Mouse (Mus musculus) cerebellum, adult 11-12 months (tissue): ENCODE results near the gene Necap1.
A peak's percentile ranks its signal among the peaks of the same experiment; 100 is the strongest.

Experiments used
- DNase-seq: peaks from one replicate; pipeline ENCODE4 v3.0.0; 2022

Necap1 gene

GRCm38 (mm10) chr6:122873871-122874719, at the start of gene Necap1:
Gene Necap1, plus strand, starts transcription at chr6:122874474.
- DNase-seq, result peak; percentile 96

- no peak for DNase-seq
Observed at GRCm38 (mm10) chr6:122825166-122825565, 49.1 kb upstream of the Necap1 start.

DNA sequence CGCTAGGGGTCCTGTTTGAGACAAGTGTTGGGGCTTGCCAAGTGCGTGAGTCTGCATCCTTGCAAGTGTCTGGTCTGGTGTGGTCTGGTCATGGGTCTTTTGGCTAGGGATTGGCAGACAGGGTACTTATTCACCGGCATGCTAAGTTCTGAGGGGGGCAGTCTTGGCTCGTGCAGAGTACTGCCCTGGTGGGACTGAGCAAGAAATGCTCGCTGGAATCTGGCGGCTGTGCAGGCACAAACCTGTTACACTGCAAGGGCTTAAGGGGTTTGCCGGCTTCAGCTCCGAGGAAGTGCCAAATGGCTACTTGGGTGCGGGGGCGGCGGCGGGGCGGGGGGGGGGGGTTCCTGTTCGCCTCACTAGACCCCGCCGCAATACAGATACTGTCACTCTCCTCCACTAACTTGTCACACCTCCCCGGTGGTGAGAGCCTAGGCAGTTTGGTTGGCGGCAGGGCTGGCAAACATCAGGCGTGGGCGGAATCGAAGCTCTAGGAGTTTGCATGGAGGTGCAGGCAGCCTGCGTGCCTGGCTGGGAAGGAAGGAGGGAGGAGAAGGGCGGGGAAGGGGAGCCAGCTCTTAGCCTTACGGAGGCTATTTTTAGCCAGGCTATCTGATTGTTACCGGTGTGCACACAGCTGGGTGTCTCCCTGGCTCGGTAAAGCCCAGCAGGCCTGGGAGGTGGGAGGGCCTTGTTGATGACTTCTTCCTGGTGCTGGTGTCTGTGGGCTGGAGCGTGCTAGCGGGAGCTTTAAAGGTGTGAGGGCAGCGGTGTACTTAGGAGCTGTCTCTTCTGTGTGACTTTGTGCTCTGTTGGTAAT, 48.1 kb upstream of the Necap1 start:
- peak; percentile 81 for DNase-seq

- no peak for DNase-seq
Observed at GRCm38 (mm10) chr6:122828086-122828485, 46.2 kb upstream of the Necap1 start.

- DNase-seq, result no peak
Observed at GRCm38 (mm10) chr6:122832880-122833279, 41.4 kb upstream of the Necap1 start.

DNA sequence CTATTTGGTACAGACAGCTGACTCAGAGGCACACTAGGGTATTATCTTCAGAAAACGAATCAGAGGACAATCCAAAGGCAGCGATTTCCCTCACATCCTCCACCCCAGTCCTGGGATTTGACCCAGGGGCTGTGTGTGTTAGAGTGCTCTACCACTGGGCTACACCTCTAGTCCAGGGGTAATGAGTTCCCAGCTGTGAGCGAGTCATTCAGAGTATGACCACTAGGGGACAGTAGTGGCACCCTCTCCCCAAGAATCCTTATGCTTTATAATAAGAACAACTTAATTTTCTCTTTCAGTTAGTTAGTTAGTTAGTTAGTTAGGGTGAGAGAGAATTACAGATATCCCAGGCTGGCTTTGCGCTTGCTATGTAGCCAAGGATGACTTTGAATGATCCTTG, 39.9 kb upstream of the Necap1 start:
- no peak for DNase-seq

DNA sequence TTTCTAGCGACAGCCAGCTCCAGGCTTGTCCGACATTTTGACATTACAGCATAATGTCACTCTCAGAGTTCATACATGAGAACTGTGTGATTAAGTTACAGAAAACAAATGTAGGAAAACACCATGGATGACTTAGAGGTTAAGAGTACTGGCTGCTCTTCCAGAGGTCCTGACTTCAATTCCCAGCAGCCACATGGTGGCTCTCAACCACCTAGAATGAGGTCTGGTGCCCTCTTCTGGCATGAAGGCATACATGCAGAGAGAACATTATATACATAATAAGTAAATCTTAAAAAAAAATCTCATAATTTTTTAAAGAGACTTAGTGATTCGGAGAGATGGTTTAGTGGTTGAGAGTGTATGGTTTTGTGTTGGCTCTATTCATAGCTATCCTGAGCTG, 37.3 kb upstream of the Necap1 start:
- no peak for DNase-seq

DNA sequence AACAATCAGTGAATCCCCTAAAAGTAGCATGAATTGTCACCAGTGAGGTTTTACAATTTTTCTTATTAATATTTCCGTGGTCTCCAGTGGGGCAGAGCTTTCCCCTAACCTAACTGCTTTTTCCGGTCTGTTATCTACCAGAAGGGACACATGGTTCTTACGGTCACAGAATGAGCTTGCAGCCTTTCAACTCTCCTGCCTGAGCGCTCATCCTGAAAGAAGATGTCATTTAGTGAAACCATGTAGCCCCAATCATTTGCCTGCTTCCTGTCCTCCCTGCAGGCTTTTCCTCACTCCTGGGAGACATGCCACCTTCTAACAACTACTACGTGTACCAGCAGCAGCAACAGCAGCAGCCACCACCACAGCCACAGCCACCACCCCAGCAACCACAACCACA, 36.7 kb upstream of the Necap1 start:
- no peak for DNase-seq

DNA sequence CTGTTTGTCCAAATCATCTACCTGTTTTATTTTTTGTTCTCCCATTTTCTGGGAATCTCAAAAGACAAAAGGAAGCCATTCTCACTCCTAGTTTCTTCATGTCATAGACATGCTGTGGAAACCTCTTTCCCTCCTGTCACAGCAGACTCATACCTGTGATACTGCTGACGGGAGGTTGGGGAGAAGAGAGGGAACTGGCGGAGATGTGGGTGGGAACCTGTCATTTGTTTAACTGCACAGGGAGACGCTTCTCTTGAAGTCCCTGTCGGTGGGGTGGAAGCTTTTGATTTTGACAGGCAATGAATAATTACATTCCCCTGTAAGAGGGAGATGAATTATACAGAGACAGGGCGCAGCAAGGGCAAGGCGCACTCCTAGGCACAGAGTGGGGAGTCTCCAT, 30.5 kb upstream of the Necap1 start:
- no peak for DNase-seq

- no peak for DNase-seq
Observed at GRCm38 (mm10) chr6:122852696-122853095, 21.6 kb upstream of the Necap1 start.

DNA sequence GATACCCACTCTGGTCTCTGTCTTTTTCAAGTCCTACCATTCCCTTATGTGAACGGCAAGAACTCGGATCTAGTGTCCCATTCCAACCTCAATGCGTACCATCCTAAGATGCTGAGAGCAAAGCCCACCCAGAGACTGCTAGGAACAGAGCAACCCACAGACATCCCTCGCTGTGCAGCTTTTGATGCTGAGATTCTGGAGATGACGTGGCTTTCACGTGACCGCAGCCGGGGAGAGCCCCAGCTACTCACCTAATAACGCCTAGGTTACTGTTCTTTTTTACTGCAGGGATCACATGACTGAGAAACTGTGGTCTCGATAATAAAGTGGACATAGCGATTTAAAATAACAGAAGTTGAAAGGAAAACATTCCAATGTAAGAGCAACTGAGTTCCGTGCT, 19.7 kb upstream of the Necap1 start:
- no peak for DNase-seq

DNA sequence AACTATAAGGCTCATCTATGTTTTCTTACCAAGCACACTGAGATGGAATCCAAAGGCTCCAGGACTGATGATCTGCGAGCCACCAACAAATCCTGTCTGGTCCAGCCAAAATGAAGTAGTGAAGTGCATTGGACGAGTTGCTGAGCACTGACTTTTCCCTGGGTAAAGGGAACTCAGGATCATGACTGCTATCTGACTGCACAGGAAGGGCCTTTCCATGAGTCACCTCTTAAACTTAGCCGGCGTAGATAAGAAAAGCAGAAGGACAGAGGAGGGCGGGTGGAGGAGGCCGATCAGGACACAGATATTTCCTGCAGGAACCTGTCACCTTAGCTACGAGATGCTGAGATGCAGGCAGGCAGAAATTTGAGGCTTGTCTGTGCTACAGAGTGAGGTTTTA, 18.3 kb upstream of the Necap1 start, which contains the start of gene C3ar1:
Gene C3ar1 (minus strand): TSS at position 207 of the 400 bp plus-strand sequence.
- no peak for DNase-seq

- no peak for DNase-seq
Observed at GRCm38 (mm10) chr6:122862434-122862833, 11.8 kb upstream of the Necap1 start.

DNA sequence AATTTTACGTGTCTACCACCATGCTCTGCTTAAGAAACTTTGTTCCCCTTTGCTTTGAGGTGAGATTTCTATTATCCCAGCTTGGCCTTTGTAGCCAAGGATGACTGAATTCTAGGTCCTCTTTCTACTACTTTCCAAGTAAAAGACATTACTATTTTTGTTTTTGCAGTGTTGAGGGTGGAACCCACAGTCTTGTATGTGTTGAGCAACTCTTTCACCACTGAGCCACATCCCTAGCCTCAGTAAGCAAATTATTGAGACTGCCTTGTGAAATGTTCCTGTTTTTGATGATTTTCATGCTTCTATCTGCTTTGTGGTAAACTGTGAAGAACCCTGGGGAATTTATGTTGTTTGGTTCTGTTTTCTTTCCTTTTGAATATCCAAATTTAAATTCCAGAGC, 11.4 kb upstream of the Necap1 start:
- DNase-seq, result no peak

DNA sequence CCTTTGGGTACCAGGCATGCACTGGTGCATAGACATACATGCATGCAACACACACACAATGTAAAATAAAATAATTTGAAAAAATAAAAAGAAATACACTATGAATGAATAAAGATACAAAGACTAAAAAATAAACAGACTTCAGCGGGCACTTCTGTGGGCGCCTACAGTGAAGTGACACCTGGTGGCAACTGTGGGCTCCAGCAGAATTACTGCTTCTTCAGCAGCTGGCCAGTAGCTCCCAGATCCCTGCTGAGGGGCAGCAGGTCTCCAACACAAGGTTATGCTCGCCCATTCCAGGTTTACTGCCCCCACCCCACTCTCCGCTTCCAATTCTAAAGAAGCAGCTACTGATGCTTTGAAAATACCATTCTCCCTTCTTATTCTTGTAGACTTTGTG, 6.4 kb upstream of the Necap1 start:
- DNase-seq, result no peak

DNA sequence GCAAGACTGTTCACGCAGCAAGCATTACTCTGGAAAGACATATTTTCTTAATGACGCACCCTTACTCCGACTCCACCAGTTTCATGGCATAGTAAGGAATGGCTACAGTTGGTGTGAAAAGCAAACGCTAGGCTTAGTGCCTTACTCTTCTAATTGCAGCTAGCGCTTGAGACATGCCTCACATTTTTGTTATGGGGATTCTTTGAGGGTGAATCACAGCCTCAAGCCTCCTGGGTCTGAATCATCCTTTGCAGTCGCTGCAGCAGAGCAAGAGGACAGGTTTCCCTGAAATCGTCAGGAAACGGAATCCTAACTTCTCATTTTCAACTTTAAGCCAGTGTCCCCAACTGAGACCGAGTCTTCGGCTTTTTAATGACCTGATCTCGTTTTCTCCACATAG, 4.4 kb upstream of the Necap1 start:
- DNase-seq, result no peak

DNA sequence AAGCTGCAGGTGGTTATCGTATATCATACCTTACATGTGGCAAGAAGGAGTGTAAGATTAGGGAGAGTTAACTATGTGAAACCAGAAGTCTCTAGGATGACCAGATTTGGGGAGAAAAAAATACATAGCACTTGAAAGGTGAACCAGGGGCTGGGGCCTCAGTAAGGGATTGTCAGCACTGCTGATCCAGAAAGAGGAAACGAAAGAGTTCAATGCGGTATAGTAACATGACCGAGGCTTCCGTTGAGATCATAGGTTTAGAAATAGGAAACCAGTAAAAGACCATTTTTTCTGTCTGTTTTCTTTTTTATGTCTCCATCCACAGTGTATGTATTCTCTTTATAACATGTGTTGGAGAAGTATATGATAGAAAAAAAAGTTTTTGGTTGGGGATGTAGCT, 1.5 kb upstream of the Necap1 start:
- no peak for DNase-seq

DNA sequence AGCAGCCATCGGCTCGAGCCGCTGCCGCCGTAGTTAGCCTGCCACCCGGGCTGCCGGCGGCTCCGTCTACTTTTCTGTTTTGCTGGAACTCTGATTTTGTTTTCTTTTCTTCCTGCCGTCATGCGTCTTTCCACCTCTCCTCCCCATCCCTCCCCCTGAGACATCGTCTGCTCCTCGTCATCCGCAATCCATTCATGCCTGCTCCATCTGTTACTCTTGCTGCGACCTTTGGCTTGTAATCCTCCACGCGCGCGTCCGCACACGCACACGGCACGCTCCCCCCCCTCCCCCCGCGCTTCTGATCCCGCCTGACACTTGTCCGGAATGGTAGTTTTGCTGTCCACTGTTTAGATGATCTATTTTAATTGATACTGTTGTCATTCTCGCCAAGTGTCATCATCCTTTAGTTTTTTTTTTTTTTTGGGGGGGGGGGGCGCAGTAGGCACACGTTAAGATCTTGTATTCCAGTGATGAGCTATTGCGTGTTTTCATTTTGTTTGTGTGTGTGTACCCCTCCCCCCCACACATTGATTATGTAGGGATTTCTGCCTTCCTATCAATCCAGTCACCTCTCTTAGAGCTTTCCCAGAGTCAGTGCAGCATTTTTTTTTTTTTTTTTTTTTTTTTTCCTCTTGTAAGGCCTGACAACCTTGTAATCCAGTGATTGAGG, 581 bp downstream of the Necap1 start:
- peak; percentile 17 for DNase-seq

- no peak for DNase-seq
Observed at GRCm38 (mm10) chr6:122879141-122879735, 5.0 kb downstream of the Necap1 start.

DNA sequence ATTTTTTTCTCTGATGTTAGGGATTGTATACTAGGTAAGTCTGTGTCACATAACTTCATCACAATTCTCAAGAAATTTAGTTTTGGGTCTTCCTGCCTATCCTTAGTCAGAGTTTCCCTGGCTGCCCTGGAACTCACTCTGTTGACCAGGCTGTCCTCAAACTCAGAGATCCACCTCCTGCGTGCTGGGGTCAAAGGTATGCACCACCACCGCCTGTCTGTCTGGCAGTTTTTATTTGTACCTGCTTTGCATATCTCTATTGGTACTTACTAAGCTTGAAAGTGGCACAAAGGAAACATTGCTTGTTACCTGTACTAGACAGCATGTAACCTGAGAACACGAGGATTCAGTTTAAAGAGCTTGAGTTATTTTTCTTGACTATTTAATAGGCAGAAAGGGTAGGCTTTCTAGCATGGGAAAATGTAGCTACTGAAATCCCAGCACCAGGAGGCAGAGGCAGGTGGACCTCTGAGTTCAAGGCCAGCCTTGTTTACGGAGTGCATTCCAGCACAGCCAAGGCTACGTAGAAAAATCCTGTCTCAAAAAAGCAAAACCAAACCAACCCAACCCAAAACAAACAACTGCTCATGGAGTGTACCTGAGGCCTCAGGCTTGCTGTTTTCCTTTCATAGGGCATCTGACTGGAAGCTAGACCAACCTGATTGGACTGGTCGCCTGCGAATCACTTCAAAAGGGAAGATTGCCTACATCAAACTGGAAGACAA, 5.7 kb downstream of the Necap1 start:
- DNase-seq, result no peak

DNA sequence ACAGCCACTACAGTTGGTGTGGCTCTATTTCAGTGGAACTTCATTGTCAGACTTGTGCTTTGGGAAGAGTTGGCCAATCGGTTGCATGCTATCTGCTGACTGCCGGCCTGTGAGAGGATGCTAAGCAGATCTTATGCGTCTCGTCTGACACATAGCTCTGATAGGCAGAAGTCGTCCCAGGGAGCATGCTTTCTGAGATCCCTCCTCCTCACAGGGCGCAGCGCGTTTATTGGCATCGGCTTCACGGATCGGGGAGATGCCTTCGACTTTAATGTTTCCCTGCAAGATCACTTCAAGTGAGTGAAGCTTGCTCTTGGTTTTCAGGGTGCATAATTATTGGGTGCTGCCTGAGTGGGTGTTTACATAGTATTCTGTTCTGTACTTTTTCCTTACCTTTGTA, 7.0 kb downstream of the Necap1 start:
- DNase-seq, result no peak

GRCm38 (mm10) chr6:122883603-122884002, 9.3 kb downstream of the Necap1 start:
- no peak for DNase-seq
